Mouse (Mus musculus): Measurements from ENCODE around the gene Gucy1a1.
"Not testable (repeated sequence)": the region's sequence is repeated elsewhere in the genome, so short reads cannot be mapped to it uniquely, and the experiment has no call there.

The Gucy1a1 gene

DNA sequence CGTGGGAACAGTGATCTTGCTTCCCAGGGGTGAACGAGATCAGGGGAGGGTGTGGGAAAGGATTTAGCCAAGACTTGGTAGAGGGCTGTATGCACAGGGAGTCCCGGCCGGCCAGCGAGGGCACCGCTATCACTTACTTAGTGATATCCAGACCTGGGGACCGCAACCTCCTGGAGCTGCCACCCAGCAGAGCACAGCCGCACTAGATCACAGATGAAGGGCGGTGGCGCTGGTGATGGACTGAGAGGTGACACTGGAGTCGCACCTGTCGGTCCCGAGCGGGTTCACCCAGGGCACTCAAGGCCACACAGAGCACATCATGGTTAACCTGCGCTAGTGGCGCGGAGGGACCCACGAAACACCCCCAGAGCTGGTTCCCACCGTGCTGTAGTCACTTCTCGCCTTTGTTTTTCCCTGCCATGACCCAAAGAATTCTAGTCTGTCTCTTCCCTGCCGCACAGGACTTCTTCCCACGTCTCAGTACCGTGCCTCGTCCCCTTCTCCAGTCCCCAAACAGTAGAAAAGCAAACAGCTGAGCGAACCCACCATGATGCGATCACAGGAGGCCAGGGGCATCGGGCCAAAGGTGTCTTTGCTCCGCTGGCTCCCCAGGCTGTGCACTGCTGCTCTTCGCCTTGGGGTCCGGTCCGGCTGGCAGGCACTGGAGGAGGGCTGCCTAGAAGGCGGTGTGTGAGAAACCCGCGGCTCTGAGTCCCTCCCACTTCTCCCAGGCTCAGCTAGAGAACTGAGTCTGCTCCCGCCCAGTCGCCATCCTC, at the start of gene Gucy1a1:
Gene Gucy1a1 (minus strand): TSS at position 664 of the 776 bp plus-strand sequence.
- no peak for DNase-seq (ENCODE audit: low read depth, low spot score)

DNA sequence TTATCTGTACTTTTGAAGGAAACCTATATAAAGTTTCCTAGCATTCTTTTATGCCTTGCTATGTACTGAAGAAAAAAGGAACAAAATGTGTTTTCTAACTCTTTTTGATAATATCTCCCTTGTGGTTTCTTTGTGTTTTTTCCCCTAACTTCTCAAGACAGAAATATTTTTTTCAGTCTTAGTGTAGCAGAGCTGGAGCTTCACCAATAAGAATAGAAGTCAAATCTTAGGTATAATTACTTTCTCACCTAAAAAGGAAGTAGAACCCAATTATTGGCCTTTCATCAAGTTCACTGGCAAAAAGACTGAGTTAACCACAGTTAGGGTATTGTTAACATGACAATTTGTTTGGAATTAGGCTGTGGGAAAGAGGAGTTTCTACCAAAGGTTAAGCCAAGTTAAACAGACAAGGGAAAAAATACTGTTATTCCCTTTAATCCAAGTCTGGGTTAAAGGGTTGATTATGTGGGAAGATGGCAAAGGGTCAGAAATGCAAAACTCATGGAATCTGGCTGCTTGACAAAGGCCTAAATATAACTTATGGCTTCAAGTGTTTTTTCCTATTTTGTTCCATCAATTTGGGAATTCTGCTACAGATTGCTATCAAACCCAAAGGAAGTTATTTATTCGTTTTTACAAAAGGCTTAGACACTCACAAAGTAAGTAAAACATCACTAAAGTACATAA, 46.1 kb upstream of the Gucy1a1 start:
- DNase-seq (ENCODE audit: low read depth, low spot score) = no peak

DNA sequence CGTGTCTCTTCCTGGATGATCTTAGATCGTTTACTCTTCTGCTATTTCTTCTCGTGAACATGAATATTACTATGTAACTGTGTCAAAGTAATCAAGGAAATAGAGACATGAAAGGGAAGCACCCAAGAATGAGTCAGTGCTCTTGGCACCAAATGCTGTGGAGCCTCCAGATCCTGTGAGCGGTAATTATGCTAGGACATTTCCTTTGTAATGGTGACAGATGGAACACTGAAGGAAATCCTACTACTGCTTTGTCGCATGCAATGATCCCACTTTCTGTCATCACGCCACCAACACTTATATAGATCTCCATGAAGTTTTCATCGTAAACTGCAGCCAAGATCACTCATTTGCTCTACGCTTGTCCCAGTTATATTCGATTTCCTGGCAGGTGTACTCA, 40.0 kb upstream of the Gucy1a1 start:
- DNase-seq (ENCODE audit: low read depth, low spot score) = no peak

DNA sequence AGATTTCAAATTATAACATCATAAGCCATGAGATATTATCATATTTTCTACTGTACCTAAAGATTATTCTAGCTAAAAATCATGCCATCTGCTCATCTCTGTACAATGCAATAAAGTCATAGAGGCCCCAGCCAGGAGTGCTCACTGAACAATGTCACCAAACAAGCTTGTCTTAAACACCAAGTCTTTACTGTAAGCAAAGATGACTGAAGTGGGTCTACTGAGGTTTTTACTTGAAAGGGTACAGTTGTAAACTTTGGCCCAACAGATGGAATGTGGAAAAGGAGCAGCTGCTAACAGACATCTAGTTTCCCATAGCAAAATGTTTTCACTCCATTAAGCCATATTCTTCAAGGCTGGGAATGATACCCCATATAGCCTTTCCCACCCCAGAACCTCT, 35.9 kb upstream of the Gucy1a1 start:
- DNase-seq (ENCODE audit: low read depth, low spot score) = no peak

DNA sequence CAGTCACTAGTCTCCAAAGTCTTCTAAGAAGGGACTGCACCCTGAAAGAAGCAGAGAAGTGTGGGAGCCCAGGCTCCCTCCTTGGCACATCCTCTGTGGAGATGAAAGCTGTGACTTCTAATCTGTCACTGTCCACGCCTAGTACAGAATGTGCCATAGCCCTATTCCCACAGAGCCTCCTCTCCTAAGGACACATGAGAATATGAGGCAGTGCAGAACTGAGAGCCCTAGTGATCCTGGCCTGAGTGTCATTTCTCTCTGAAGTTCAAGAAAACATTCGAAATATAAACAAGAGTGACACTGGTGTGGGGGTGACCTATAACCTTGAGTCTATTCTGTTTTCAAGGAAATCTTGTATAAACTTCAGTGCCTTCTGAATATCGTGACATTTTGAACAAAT, 34.7 kb upstream of the Gucy1a1 start:
- DNase-seq (ENCODE audit: low read depth, low spot score) = no peak

DNA sequence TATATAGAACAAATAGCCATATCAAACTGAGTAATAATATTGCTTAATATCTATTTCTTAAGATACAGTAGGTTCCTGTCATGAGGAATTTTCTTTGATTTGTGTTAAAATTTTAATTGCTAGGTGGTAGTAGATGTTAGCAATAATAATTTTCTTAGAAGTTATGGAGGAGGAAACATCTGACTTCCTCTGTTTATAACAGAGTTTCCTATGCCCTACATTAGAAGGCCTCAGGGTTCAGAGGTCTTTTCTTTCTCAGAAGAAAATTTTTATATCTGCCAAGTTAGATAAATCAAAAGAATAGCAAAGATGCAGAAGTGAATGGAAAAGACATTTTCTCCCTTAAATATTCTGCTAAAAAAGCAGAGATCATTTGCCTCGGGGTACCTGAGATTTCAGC, 29.9 kb upstream of the Gucy1a1 start:
- no peak for DNase-seq (ENCODE audit: low read depth, low spot score)

DNA sequence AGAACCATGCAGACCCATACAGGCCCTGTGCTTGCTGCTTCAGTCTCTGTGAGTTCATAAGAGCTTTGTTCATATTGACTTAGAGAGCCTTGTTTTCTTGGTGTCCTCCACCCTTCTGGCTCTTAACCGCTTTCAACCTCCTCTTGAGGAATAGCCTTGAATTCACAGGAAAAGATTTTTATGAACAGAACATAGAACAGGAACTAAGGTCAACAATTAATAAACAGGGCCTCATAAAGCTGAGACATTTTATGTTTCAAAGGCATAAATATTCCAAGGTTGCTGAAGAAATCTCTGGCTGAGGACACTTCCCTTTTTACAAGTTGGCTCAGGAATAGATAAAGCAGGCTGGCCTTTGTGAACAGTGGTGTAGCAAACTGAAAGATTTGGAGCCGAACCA, 21.5 kb upstream of the Gucy1a1 start:
- no peak for DNase-seq (ENCODE audit: low read depth, low spot score)

DNA sequence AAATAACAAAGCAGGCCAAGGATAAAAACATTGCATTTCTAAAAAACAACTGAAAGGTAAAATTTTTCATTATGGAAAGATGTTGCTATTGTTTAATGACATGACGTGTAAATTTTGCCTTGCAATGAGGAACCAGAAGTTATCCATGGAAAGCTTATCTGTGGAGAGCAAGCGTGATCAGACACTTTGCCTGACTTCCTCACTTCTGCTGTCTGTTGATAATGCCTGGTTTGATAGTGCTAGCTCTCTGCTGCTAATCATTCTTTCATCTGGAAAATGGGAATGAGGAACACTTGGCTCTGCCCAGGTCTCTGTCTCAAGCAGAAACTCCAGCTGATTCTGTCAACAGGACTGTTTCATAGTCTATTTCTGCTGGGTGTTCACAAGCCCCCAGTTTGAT, 20.3 kb upstream of the Gucy1a1 start:
- no peak for DNase-seq (ENCODE audit: low read depth, low spot score)

DNA sequence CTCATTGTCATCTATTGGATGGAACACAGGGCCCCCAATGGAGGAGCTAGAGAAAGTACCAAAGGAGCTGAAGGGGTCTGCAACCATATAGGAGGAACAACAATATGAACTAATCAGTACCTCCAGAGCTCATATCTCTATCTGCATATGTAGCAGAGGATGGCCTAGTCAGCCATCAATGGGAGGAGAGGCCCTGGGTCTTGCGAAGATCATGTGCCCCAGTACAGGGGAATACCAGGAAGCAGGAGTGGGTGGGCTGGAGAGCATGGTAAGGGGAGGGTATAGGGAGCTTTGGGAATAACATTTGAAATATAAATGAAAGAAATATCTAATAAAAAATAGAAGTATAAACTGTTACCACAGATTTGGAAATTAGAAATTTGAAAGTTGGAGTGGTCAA, 17.4 kb upstream of the Gucy1a1 start:
- DNase-seq (ENCODE audit: low read depth, low spot score) = not testable (repeated sequence)

DNA sequence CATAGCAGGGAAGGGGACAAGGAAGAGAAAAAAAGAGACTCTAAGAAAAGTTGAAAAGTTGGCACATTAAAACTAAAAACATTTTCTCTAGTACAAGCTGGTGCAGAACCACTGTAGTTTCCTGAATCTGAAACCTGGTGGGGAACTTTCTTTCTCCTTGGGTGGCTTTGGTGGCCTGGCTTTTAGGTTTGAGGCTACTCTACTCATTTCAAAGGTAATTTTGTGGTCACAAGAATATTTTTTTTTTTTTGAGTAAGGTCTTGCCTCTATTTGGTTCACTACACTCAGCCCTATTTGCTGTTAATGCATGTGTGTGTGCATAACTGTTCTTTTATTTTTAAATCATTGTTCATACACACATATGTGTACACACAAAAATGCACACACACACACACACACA, 389 bp upstream of the Gucy1a1 start:
- DNase-seq (ENCODE audit: low read depth, low spot score) = no peak

DNA sequence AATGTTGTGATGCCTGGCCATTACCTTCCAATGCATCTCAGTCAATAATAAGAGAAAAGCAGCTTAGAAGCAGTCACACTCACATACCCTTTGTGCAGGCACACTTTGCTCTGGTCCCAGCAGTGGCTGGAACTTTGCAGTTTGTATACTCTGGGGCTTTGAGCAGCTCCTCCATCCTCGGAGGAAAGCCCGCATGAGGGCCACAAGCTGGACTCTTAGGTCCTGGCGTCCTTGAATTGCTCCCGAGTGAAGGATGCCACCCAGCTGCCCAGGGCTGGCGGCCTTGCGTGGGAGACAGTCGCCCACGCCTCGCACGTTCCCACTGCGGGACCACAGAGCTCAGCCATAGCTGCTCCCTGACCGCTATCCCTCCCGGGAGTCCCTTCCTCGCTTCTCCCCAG, 864 bp downstream of the Gucy1a1 start:
- no peak for DNase-seq (ENCODE audit: low read depth, low spot score)

DNA sequence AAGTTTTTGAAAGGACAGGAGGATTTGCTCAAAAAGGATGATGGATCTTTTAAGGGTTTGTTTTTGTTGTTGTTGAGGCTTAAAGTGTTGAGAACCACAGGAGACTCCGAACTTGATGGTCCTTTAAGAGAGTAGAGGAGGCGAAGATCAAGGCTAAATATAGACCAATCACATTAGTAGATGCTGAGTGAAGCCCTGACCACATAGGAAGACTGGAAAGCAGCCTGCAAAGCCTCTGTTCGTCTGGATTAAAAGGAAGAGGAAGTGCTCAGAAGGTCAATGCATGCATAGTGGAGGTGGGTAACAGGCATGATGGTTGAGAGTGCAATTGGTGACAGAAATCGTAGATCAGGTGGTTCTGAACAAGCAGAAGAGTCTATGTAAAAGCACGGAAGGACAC, 4.8 kb downstream of the Gucy1a1 start:
- DNase-seq (ENCODE audit: low read depth, low spot score) = no peak

DNA sequence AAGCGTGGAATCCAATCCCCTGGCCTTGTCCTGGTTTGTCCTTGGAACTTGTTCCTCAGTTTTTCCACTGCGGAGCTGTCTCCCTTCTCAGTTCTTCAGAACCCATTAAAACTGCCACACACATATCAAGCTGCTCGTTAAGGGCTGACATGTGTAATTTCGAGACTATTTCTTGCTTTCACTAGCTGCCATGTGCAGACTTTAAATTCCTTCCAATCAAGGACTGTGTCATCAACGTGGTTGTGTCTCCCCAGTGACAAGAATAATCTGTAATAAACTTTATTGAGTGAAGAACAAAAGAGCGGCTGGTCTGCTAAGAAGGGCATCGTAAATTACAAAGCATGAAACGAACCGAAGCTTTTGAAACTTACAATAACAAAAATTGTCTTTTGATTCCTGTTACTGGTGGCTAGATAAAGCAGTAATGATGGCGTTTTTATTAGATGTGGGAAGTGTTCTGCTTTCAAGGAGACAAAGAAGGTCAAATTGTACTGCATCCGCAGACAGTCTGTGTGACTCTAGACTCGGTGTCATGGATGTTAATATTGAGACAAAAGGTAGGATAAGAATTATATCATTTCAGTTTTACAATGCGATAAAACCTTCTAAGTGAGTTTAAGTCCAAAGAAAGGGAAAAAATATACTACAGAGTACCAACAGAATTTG, 7.5 kb downstream of the Gucy1a1 start:
- DNase-seq (ENCODE audit: low read depth, low spot score) = no peak

DNA sequence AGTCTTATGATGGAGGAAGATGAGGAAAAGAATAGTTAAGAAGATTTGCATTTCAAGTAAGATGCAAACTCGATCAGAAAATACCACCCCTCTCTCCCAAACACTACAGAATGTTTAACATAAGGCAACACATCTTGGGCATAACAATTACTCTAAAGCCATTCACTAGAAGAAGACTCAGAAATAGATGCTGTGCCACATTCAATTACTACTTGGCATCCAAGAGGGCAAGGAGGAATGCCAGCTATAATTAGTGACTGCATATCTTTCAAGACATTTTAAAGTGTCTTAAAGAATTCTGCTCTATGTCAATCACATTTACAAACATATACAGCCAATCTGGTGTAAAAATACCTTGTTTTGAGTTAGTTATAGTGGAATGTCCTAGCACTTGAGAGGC, 10.1 kb downstream of the Gucy1a1 start:
- DNase-seq (ENCODE audit: low read depth, low spot score) = no peak

DNA sequence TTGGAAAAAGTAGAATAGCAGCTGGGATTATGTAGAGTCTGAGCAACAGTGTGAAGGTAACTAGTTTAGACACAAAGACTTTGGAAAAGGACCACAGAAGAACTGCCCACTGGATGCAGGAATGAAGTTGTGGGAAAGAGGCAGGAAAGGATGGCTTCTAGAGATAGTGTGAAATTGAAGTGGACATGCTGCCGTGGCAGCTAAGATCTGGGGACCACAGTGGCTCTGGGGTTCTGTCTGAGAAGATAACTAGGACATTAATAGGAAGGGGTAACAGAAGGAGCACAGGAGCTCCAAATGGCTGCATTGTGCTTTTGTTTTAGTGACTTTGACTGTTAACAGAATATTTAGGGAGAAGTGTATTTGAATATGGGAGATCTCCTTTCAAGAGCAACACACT, 16.3 kb downstream of the Gucy1a1 start:
- no peak for DNase-seq (ENCODE audit: low read depth, low spot score)

DNA sequence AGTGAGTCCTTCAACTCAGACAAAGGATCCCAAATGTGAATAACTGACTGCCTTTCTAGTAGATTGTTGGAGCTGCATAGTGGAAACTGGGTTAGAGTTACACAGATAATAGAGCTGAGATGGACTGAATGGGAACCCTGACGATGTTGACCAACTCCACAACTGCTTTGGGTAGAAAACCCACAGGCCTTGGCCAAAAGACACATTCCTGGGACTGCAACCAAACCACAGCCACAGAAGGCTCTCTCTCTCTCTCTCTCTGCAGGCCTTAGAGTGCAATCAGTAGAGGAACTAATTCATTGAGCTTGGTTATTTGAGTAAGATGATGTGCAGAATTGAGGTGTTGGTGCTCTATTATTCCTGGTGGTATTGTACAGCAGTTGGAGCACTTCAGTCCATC, 21.0 kb downstream of the Gucy1a1 start:
- DNase-seq (ENCODE audit: low read depth, low spot score) = no peak

DNA sequence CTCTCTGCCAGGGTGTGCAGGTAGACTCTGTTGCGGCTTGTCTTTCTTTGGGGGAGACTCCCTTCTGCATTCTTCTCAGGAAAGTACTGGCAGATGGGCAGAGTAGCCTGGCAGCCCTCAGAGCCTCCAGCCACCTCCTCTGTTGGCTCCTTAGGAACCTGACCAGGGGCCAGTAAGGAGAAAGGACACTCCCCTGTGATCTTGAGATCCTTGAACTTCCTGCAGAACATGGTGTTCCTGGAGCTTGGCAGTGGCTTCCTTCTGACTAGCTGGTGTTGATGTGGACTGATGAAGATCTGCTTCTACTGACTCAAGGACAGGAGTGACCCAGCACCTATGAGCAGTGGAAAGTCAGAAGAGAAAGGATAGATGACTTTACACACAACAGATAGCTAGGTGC, 26.7 kb downstream of the Gucy1a1 start:
- DNase-seq (ENCODE audit: low read depth, low spot score) = no peak

DNA sequence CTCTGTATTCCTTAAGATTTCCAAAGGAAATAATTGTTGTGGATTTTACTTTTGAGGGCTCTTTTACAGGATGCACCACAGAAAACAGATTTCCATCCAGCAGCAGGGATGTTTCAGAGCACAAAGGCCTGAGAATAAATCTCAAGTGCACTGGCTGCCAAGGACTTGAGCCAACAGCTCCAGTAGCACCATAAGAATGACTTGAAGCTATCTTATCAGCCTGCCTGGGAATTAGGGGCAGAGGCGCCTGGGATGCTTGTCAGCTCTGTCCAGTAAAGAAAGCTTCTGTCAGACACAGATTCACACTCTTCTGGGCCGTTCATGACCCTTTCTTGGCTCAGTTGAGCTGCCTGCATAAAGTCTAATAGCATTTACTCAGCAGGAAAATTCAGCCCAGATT, 33.1 kb downstream of the Gucy1a1 start:
- no peak for DNase-seq (ENCODE audit: low read depth, low spot score)

DNA sequence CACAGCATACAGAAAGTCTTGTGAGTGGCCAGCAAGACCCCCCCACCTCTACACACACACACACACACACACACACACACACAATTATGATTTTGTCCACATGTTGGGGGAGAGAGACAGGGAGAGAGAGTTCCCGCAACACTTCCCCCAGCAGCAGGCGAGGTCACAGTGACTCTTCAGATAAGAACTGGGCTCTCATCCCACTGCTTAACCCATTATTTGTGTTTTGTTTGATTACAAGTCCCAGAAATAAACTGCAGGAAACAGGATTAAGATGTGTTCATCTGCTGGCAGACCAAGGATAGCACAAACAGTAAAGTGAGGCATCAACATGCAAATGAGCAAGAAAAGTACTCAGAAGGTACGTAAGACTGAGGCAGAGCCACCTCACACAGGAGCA, 33.6 kb downstream of the Gucy1a1 start:
- no peak for DNase-seq (ENCODE audit: low read depth, low spot score)

DNA sequence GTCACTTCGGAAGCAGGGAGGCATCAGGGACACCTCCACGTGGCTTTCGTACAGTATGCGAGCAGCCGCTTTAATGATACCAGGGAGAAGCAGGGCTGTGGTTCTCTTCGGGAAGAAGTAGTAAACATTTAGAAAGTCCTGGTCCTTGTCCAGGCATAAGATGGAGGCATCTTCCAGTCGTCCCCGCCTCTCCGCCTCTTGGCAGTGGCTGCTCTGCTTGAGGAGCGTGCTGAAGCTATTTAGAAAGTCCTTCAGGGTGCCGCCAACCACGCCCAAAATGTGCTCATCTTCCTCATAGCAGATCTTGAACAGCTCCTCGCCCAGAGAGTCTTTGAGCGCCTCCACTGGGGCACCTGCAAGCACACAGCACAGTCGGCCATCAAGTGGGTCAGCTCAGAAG, 36.6 kb downstream of the Gucy1a1 start:
- no peak for DNase-seq (ENCODE audit: low read depth, low spot score)

DNA sequence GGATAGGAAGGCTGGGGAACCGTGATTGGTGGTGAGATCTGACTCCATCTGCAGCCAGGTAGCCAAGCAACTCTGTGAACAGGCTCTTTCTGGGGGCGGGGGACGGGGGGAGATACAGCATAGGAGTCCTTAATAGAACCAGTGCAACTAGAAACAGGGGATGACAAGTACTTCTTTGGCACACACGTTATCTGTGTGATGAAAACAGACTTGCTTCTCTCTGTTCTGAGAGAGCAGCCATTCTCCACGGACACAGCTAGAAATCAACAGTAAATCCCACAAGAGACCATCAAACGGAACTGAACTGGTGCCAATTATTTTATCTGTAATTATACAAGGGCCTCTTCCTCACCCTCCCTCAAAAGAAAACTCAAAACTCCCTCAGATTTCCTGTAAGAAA, 41.4 kb downstream of the Gucy1a1 start:
- no peak for DNase-seq (ENCODE audit: low read depth, low spot score)

DNA sequence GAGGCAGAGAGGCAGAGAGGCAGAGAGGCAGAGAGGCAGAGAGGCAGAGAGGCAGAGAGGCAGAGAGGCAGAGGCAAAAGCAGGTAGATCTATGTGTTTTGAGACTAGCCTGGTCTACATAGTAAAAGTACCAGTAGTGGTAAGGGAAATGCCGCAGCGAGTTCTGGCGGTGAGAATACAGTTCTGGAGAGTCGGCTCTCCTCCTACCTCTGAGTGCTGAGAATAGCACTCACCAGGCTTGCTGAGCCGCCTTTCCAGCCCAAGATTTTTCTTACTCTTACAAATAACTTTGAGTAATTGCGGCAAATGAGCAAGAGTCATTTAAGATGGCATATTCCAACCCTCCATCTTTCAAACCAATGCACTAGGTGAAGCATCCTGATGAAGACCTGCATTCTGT, 46.5 kb downstream of the Gucy1a1 start:
- no peak for DNase-seq (ENCODE audit: low read depth, low spot score)

DNA sequence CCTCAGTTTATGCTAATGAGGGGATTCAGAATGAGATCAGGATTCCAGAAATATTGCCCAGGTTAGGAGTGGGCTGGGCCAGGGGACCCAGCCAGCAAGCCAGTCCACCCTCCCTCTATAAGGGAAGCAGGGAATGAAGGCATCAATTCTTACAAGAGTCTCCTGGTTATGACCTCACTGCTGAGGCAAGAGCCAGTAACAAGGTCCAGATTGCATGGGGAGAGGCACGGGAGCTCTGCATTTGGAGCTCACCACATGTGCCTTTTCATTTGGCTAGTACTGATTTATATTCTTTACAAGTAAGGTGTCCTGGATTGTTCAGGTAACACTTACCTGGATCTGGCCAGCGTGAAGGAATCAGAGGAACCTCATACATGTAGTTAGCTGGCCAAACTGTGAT, 48.8 kb downstream of the Gucy1a1 start:
- no peak for DNase-seq (ENCODE audit: low read depth, low spot score)

All from WW6 (cell line).